Mouse (Mus musculus): Measurements from ENCODE around the gene Cd160. TPM values are rescaled to one million over a fixed set of nuclear protein-coding genes. Genes with fewer than 3 reads are reported as not detected.

Gene Cd160
- total and polyA plus RNA-seq, 2 experiments from 2014 or later, result 0.06 TPM; not detected in 1

DNA sequence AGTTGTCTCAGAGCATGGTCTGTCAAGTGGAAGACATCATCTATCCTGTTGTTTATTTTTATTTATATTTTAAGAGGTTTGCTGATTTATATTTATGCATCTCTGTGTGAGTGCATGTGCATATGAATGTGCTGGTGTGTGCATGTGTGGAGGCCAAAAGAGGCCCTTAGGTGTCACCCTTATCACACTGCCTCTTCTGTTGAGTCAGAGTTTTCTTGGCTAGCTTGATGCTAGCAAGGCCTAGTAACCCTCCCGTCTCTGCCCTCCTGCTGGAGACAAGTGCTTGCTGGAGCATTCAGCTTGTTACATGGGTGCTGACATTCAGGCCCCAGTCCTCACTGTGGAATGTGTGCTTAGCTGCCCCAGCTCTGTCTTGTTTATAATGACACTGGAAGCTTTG, 56.2 kb downstream of the Cd160 start:
- no peak for ATAC-seq (ENCODE audit: low FRiP score)
- 55% methylated on average over 1 of the region's 1 CpGs for WGBS
- H3K4me3 ChIP-seq (ENCODE audit: low read depth, low read length), result no peak overlapping the region

DNA sequence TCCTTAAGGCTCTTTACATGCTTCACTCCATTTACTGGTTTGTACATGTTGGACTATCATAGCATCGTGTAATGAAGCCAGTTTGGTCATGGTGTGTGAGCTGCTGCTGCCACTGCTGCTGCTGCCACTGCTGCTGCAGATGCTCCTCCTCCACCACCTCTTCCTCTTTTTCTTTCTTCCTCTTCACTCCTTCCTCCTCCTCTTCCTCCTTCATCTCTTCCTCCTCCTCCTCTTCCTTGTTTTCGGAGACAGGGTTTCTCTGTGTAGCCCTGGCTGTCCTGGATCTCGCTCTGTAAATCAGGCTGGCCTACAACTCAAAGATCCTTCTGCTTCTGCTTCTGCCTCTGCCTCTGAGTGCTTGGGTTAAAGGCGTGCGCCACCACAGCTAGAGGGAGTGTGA, 59.2 kb downstream of the Cd160 start:
- H3K36me3 ChIP-seq (ENCODE audit: insufficient read depth, low read length), result no peaks in the 10 kb centered on the region
- WGBS, result 94% methylated on average over 5 of the region's 5 CpGs

More for the DNA sequence above, 56.2 kb downstream of the Cd160 start:
- Histone ChIP-seq H3K4me1 (ENCODE audit: insufficient read depth, low read length) (no peaks in the 10 kb centered on the region), H3K9ac (replicated peaks; ENCODE audit: low read length, poor library complexity, severe bottlenecking) (no peak overlapping the region), H3K4me2 (ENCODE audit: low read depth, low read length, poor library complexity, severe bottlenecking) (no peak overlapping the region), H3K36me3 (ENCODE audit: insufficient read depth, low read length) (no peaks in the 10 kb centered on the region), H3K27ac (ENCODE audit: low read depth, low read length) (no peak overlapping the region), H3K9me3 (ENCODE audit: low read length) (no peaks in the 10 kb centered on the region), H3K27me3 (ENCODE audit: insufficient read depth, low read length) (no peaks in the 10 kb centered on the region)
- TF ChIP-seq CTCF (IDR thresholded peaks at IDR 0.05), result no peak; the same call in 1 of the 2 replicates
- DNase-seq (ENCODE audit: low spot score), result no peak

GRCm38 (mm10) chr3:96764528-96764927, 64.6 kb downstream of the Cd160 start:
- no peak overlapping the region for H3K9ac ChIP-seq (replicated peaks; ENCODE audit: low read length, poor library complexity, severe bottlenecking)
- DNase-seq (ENCODE audit: low spot score) (no peak), ATAC-seq (ENCODE audit: low FRiP score) (no peak)
- no peak for TF ChIP-seq CTCF (IDR thresholded peaks at IDR 0.05)
- H3K27ac ChIP-seq (ENCODE audit: low read depth, low read length), result no peak overlapping the region
- no peaks in the 10 kb centered on the region for H3K9me3 ChIP-seq (ENCODE audit: low read length)
- H3K36me3 ChIP-seq (ENCODE audit: insufficient read depth, low read length), result no peaks in the 10 kb centered on the region
- no peak overlapping the region for H3K4me2 ChIP-seq (ENCODE audit: low read depth, low read length, poor library complexity, severe bottlenecking)
- H3K4me1 ChIP-seq (ENCODE audit: insufficient read depth, low read length), result no peaks in the 10 kb centered on the region
- 90% methylated on average over 1 of the region's 1 CpGs for WGBS
- H3K27me3 ChIP-seq (ENCODE audit: insufficient read depth, low read length), result no peaks in the 10 kb centered on the region
- no peak overlapping the region for H3K4me3 ChIP-seq (ENCODE audit: low read depth, low read length)

More for the DNA sequence above, 59.2 kb downstream of the Cd160 start:
- H3K9ac ChIP-seq (replicated peaks; ENCODE audit: low read length, poor library complexity, severe bottlenecking), result no peak overlapping the region
- H3K9me3 ChIP-seq (ENCODE audit: low read length), result no peaks in the 10 kb centered on the region
- no peak overlapping the region for H3K27ac ChIP-seq (ENCODE audit: low read depth, low read length)
- no peak overlapping the region for H3K4me3 ChIP-seq (ENCODE audit: low read depth, low read length)
- H3K4me2 ChIP-seq (ENCODE audit: low read depth, low read length, poor library complexity, severe bottlenecking), result no peak overlapping the region
- DNase-seq (ENCODE audit: low spot score), result no peak
- H3K27me3 ChIP-seq (ENCODE audit: insufficient read depth, low read length), result no peaks in the 10 kb centered on the region
- TF ChIP-seq CTCF (IDR thresholded peaks at IDR 0.05), result no peak
- ATAC-seq (ENCODE audit: low FRiP score), result no peak
- H3K4me1 ChIP-seq (ENCODE audit: insufficient read depth, low read length), result no peaks in the 10 kb centered on the region

DNA sequence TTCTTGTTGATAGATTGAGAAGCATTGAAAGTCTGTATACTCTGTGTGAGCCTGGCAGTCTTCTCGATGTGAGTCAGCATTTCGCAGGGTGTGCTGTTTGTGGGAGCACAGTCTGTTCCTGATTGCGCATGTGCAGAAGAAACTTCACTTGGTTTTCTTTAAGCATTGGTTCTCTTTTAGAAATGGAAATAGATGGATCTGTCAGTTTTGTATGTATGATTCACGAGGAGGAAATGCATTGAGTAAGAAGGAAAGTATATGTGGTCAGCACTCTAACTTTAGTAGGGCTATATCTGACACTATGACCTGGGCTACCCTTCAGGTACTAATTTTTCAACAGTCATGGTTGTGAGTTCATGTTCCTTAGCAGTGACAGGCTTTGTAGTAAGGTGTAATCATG, 69.5 kb downstream of the Cd160 start:
- peaks cover 4% of the 10 kb centered on the region; the same call in 1 of the 2 replicates for H3K36me3 ChIP-seq (ENCODE audit: insufficient read depth, low read length)
- H3K27ac ChIP-seq (ENCODE audit: low read depth, low read length), result no peak overlapping the region
- TF ChIP-seq CTCF (IDR thresholded peaks at IDR 0.05), result no peak
- H3K9me3 ChIP-seq (ENCODE audit: low read length), result no peaks in the 10 kb centered on the region
- H3K4me3 ChIP-seq (ENCODE audit: low read depth, low read length), result no peak overlapping the region
- H3K27me3 ChIP-seq (ENCODE audit: insufficient read depth, low read length), result no peaks in the 10 kb centered on the region
- H3K9ac ChIP-seq (replicated peaks; ENCODE audit: low read length, poor library complexity, severe bottlenecking), result no peak overlapping the region
- no peak overlapping the region for H3K4me2 ChIP-seq (ENCODE audit: low read depth, low read length, poor library complexity, severe bottlenecking)
- ATAC-seq (ENCODE audit: low FRiP score) (no peak), DNase-seq (ENCODE audit: low spot score) (no peak)
- H3K4me1 ChIP-seq (ENCODE audit: insufficient read depth, low read length), result no peaks in the 10 kb centered on the region
- WGBS, result 91% methylated on average over 4 of the region's 4 CpGs

GRCm38 (mm10) chr3:96757691-96758090, 71.5 kb downstream of the Cd160 start:
- H3K4me2 ChIP-seq (ENCODE audit: low read depth, low read length, poor library complexity, severe bottlenecking), result no peak overlapping the region
- 62% methylated on average over 7 of the region's 7 CpGs for whole genome bisulfite sequencing
- no peak overlapping the region for H3K27ac ChIP-seq (ENCODE audit: low read depth, low read length)
- no peak overlapping the region for H3K9ac ChIP-seq (replicated peaks; ENCODE audit: low read length, poor library complexity, severe bottlenecking)
- no peak for ATAC-seq (ENCODE audit: low FRiP score)
- no peaks in the 10 kb centered on the region for H3K27me3 ChIP-seq (ENCODE audit: insufficient read depth, low read length)
- H3K9me3 ChIP-seq (ENCODE audit: low read length), result no peaks in the 10 kb centered on the region
- no peaks in the 10 kb centered on the region for H3K4me1 ChIP-seq (ENCODE audit: insufficient read depth, low read length)
- peaks cover 4% of the 10 kb centered on the region; the same call in 1 of the 2 replicates for H3K36me3 ChIP-seq (ENCODE audit: insufficient read depth, low read length)
- no peak for DNase-seq (ENCODE audit: low spot score)
- no peak overlapping the region for H3K4me3 ChIP-seq (ENCODE audit: low read depth, low read length)
- TF ChIP-seq CTCF (IDR thresholded peaks at IDR 0.05), result no peak

DNA sequence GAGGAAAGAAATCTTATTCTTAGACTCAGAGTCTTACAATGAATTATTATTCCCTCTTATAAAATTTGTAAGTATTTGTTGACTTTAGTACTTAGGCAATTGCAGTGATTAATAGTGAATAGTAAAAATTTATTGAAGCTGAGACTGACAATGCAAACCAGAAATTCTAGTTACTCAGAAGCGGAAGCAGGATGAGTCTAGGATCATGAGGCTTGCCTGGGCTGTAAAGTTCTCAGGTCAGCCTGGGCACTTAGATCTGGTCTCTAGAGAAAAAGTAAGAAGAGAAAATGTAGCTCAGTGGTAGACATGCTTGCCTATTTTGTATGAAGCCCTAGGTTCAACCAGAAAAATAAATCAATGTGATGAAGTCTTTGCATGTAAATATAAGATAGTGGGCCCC, 73.2 kb downstream of the Cd160 start:
- H3K9ac ChIP-seq (replicated peaks; ENCODE audit: low read length, poor library complexity, severe bottlenecking), result no peak overlapping the region
- peaks cover 4% of the 10 kb centered on the region; the same call in 1 of the 2 replicates for H3K36me3 ChIP-seq (ENCODE audit: insufficient read depth, low read length)
- H3K4me3 ChIP-seq (ENCODE audit: low read depth, low read length), result no peak overlapping the region
- H3K4me1 ChIP-seq (ENCODE audit: insufficient read depth, low read length), result no peaks in the 10 kb centered on the region
- H3K4me2 ChIP-seq (ENCODE audit: low read depth, low read length, poor library complexity, severe bottlenecking), result no peak overlapping the region
- no peaks in the 10 kb centered on the region for H3K9me3 ChIP-seq (ENCODE audit: low read length)
- no peaks in the 10 kb centered on the region for H3K27me3 ChIP-seq (ENCODE audit: insufficient read depth, low read length)
- 98% methylated on average over 1 of the region's 1 CpGs for WGBS
- DNase-seq (ENCODE audit: low spot score) (no peak), ATAC-seq (ENCODE audit: low FRiP score) (no peak)
- no peak overlapping the region for H3K27ac ChIP-seq (ENCODE audit: low read depth, low read length)
- TF ChIP-seq CTCF (IDR thresholded peaks at IDR 0.05), result no peak

Other genes starting within 250 kb of the Cd160 start
- 13.2 and 16.2 TPM in 2 replicates for gene Polr3gl, start 235.2 kb downstream of the Cd160 start, total RNA-seq (2014; rRNA removed)
- 29.4 and 32.0 TPM in 2 replicates for gene Polr3gl, start 235.2 kb downstream of the Cd160 start, polyA plus RNA-seq (2015; fragmentation: Nextera tagmentation; extraction: Ambion mirVana)
- 21.5 and 32.7 TPM in 2 replicates for gene Ankrd34a, start 232.7 kb downstream of the Cd160 start, total RNA-seq (2014; rRNA removed)
- gene Ankrd34a, start 232.7 kb downstream of the Cd160 start, polyA plus RNA-seq (2015; fragmentation: Nextera tagmentation; extraction: Ambion mirVana), result 16.3 and 21.0 TPM in 2 replicates
- gene Lix1l, start 228.2 kb downstream of the Cd160 start, total RNA-seq (2014; rRNA removed), result 38.0 and 52.9 TPM in 2 replicates
- gene Lix1l, start 228.2 kb downstream of the Cd160 start, polyA plus RNA-seq (2015; fragmentation: Nextera tagmentation; extraction: Ambion mirVana), result 3.2 TPM in 2 replicates
- gene Rbm8a, start 199.4 kb downstream of the Cd160 start, total RNA-seq (2014; rRNA removed), result 23.8 and 25.0 TPM in 2 replicates
- gene Rbm8a, start 199.4 kb downstream of the Cd160 start, polyA plus RNA-seq (2015; fragmentation: Nextera tagmentation; extraction: Ambion mirVana), result 115 and 118 TPM in 2 replicates
- gene Pex11b, start 194.0 kb downstream of the Cd160 start, total RNA-seq (2014; rRNA removed), result 39.8 and 52.3 TPM in 2 replicates
- 75.9 and 80.4 TPM in 2 replicates for gene Pex11b, start 194.0 kb downstream of the Cd160 start, polyA plus RNA-seq (2015; fragmentation: Nextera tagmentation; extraction: Ambion mirVana)
- gene Gm42957, start 193.9 kb downstream of the Cd160 start, total RNA-seq (2014; rRNA removed), result 0.44 and 1.4 TPM in 2 replicates
- gene Gm42957, start 193.9 kb downstream of the Cd160 start, polyA plus RNA-seq (2015; fragmentation: Nextera tagmentation; extraction: Ambion mirVana), result 0.05 and 0.06 TPM in 2 replicates
- gene Itga10, start 183.8 kb downstream of the Cd160 start, total RNA-seq (2014; rRNA removed), result 3.0 and 3.3 TPM in 2 replicates
- gene Itga10, start 183.8 kb downstream of the Cd160 start, polyA plus RNA-seq (2015; fragmentation: Nextera tagmentation; extraction: Ambion mirVana), result 0.83 and 1.0 TPM in 2 replicates
- 4.9 and 8.5 TPM in 2 replicates for gene Ankrd35, start 159.2 kb downstream of the Cd160 start, total RNA-seq (2014; rRNA removed)
- 3.7 and 4.3 TPM in 2 replicates for gene Ankrd35, start 159.2 kb downstream of the Cd160 start, polyA plus RNA-seq (2015; fragmentation: Nextera tagmentation; extraction: Ambion mirVana)
- gene Pias3, start 133.0 kb downstream of the Cd160 start, total RNA-seq (2014; rRNA removed), result 33.1 and 46.0 TPM in 2 replicates
- gene Pias3, start 133.0 kb downstream of the Cd160 start, polyA plus RNA-seq (2015; fragmentation: Nextera tagmentation; extraction: Ambion mirVana), result 44.2 and 49.7 TPM in 2 replicates
- gene Nudt17, start 120.8 kb downstream of the Cd160 start, total RNA-seq (2014; rRNA removed), result 6.5 and 11.9 TPM in 2 replicates
- 18.5 and 20.6 TPM in 2 replicates for gene Nudt17, start 120.8 kb downstream of the Cd160 start, polyA plus RNA-seq (2015; fragmentation: Nextera tagmentation; extraction: Ambion mirVana)
- gene Polr3c, start 101.7 kb downstream of the Cd160 start, total RNA-seq (2014; rRNA removed), result 12.6 and 14.7 TPM in 2 replicates
- 26.4 and 30.7 TPM in 2 replicates for gene Polr3c, start 101.7 kb downstream of the Cd160 start, polyA plus RNA-seq (2015; fragmentation: Nextera tagmentation; extraction: Ambion mirVana)
- gene Rnf115, start 101.7 kb downstream of the Cd160 start, total RNA-seq (2014; rRNA removed), result 59.6 and 63.4 TPM in 2 replicates
- 71.8 and 76.5 TPM in 2 replicates for gene Rnf115, start 101.7 kb downstream of the Cd160 start, polyA plus RNA-seq (2015; fragmentation: Nextera tagmentation; extraction: Ambion mirVana)
- 0.27 TPM in 1 of 2 replicates, not detected in the other for gene Pdzk1, start 67 bp downstream of the Cd160 start, total RNA-seq (2014; rRNA removed)
- gene Pdzk1, start 67 bp downstream of the Cd160 start, polyA plus RNA-seq (2015; fragmentation: Nextera tagmentation; extraction: Ambion mirVana), result 0.14 TPM in 1 of 2 replicates, not detected in the other
- gene Gja5, start 75.3 kb upstream of the Cd160 start, total RNA-seq (2014; rRNA removed), result 0.80 and 0.88 TPM in 2 replicates
- gene Gja5, start 75.3 kb upstream of the Cd160 start, polyA plus RNA-seq (2015; fragmentation: Nextera tagmentation; extraction: Ambion mirVana), result 0.93 and 2.1 TPM in 2 replicates
- gene Gpr89, start 76.0 kb upstream of the Cd160 start, total RNA-seq (2014; rRNA removed), result 23.2 and 28.9 TPM in 2 replicates
- 34.1 and 35.9 TPM in 2 replicates for gene Gpr89, start 76.0 kb upstream of the Cd160 start, polyA plus RNA-seq (2015; fragmentation: Nextera tagmentation; extraction: Ambion mirVana)
- 0.05 TPM in 1 of 2 replicates, not detected in the other for gene Gja8, start 96.7 kb upstream of the Cd160 start, total RNA-seq (2014; rRNA removed)
- 0.02 and 0.05 TPM in 2 replicates for gene Gja8, start 96.7 kb upstream of the Cd160 start, polyA plus RNA-seq (2015; fragmentation: Nextera tagmentation; extraction: Ambion mirVana)